Mouse (Mus musculus) urinary bladder, postnatal 36 days (tissue): ENCODE measurements at regions not wholly inside any gene's neighbourhood (a gene's known extent, or its start where the extent isn't known, plus 50 kb on each side); places are given as distances from the start of the nearest gene placed in this dataset.

ENCODE experiments used
- DNase-seq, 2 experiments: peaks; one replicate each; pipeline ENCODE4 v3.0.0; 2022; ENCODE audit warnings: low spot score in 2 of 2, mixed read lengths in 1 of 2

- peak in 1 of 2 experiments; percentile 41 for DNase-seq
Measured at GRCm38 (mm10) chr2:128431751-128432150, 159.3 kb upstream of the Spdye4c start.

- no peak for DNase-seq
Measured at GRCm38 (mm10) chr2:128432741-128433140, 158.3 kb upstream of the Spdye4c start.

GRCm38 (mm10) chr2:128433553-128434081 lies 157.4 kb upstream of the Spdye4c start:
- no peak for DNase-seq

DNA sequence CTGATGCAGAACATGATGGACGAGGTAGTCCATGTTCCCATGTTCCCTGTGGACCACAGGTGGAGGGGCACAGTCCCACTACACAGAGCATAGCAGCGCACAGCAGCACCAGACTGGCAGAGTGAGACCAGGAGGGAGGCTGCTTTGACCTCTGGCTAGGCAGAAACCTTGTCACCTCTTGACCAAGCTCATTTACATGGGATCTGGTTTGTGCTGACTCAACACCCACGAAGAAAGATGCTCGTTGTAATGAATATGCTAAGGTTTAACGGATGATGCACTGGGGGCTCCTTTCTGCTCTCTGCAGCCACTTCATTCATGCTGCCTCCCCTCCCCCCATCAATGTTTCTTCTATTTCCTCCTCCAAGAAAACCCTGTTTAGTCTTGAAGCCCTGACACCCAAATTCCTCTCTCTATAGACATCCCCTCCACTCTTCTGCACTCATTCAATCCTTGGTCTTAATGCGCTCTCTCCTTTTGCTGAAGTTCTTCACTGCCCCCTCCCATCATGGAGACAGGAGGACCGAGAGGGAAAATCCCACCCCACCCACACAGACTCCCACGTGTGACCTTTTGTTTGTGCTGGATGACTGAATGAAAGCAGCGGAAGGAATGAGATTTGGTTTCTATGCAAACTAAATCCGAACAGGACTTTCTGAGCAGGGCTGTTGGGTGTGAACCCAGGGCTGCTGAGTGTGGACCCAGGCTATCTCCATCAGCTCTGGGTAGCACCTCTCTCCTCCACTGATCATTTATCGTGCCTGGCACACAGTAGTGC lies 156.6 kb upstream of the Spdye4c start:
- no peak for DNase-seq

- no peak for DNase-seq
Measured at GRCm38 (mm10) chr2:128436378-128436777, 154.6 kb upstream of the Spdye4c start.

- no peak for DNase-seq
Measured at GRCm38 (mm10) chr2:128437698-128438097, 153.3 kb upstream of the Spdye4c start.

DNA sequence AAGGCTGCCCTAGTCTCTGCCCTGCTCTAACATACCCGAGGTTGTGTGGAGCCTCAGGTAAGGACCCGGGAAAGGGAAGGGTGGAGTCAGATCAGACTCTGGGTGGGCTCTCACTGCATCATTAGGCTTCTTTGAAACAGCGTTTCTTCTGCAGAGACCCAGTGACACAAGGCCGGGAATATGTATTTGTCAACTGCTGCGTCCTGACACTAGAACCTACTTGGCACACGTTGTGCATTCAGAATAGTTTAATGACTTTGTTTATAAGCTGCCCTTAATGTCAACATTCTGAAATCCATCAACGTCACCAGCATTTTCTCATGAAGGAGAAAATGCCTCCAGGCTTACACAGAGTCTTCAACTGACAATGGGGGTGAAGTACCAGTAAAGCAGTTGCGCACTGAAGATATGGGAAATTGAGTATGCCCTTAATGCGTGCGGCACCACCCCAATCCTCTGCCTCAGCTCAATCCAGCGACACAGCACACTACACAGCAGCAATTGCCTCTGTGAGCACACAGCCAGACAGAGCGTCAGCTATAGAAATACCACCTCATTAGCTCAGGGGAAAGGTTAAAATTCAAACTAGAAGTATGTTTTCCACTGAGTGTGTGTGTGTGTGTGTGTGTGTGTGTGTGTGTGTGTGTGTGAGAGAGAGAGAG lies 152.7 kb upstream of the Spdye4c start:
- DNase-seq, result no peak

DNA sequence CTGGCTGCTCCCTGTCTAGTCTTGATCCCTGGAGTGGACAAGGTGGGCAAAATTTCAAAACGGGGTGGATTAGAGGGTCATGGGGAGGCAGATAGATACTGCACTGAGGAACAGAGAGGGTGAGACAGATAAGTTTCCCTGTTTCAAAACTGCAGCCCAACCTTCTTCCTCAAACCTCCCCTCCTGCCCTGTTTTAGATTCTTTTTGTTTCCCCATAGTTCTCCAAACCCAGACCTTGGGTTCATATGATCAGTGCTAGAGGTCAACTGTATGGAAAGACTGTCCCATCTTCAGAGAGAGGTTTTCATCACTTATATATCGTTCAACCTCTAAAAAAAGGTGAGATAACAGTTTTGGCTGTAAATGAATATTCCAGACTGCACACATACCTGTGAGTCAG lies 152.1 kb upstream of the Spdye4c start:
- DNase-seq, result no peak

- DNase-seq, result no peak
Measured at GRCm38 (mm10) chr2:128444599-128445011, 146.4 kb upstream of the Spdye4c start.

- DNase-seq, result no peak
Measured at GRCm38 (mm10) chr2:128445443-128445842, 145.6 kb upstream of the Spdye4c start.

DNA sequence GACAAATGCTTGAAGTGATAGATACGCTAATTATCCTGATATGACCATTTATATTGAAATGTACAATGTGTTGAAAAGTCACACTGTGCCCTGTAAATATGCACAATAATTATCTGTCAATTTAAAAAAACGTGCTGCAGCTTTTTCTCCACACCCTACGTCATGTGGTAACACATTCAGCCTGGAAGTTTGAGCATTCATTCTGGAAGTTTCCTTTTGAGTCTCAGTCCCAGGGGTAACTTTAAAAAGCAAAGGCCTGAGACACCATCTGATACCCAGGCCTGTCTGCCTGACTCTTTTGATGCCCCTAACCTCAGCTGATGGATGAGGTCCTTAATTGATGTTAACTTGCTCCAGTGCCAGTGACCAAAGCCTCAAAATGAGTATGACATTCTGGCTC lies 141.7 kb upstream of the Spdye4c start:
- no peak for DNase-seq

DNA sequence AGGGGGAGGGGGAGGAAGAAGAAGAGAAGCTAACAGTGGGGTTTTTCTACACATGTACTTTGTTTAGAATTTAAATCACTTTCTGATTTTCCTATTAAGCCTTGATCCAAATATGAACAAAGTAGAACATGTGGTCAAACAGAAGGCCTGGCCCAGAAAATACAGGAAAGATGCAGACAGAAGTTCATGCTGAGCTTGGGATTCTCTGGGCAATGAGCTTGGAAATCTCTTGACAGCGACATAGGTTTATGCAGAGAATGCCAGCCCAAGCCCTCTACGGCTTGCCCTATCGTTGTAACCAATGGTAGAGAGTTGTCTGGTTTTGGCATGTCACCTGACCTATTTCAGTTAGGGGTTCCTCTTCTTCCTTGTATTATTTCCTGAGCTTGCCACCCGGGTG lies 141.0 kb upstream of the Spdye4c start:
- no peak for DNase-seq

DNA sequence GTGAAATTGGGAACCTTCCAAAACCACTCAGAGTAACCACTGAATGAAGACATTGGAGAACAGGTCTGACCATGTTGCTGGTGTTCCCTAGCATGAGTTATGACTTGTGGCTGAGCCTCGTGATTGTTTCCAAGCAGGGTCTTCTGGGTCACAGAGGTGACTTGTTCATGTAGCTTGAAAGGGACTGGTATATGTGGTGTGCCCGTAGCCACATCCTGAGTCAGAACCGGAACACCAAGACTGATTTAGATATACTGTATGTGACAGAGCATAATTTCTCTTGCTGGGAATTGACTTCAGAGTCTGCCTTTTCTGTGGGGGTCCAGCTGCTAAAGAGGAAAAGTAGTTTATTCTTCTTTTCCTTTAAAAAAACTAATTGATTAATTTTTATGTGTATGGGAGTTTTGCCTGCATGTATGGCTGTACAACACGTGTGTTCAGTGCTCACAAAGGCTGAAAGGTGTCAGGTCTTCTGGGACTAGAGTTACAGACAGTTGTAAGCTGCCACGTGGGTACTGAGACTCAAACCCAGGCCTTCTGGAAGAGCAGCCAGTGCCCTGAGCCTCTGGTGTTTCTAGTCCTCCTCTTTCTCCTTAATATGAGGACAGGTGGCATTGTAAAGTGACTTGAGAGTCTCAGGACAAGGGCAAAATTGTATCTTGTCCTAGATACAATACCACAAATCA lies 139.3 kb upstream of the Spdye4c start:
- DNase-seq, result no peak

DNA sequence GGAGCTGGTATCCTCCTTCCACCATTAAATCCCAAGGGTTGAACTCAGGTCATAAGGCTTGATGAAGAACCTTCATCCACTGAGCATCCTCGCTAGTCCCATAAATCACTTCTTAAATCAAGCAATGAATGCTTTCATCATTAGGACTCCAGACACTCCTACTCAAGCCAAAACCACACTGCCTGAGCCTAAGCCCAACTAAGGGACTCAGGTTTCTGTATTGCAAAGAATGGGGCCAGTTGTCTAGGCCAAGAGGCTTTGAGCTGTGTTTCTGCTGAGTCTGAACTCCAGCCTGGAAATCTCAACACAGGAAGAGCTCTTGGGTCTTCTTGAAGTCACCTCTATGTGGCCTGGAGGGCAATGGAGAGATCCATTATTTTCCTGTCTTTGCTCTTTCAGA lies 138.4 kb upstream of the Spdye4c start:
- DNase-seq, result no peak

GRCm38 (mm10) chr2:128454509-128454908 lies 136.5 kb upstream of the Spdye4c start:
- DNase-seq, result no peak

DNA sequence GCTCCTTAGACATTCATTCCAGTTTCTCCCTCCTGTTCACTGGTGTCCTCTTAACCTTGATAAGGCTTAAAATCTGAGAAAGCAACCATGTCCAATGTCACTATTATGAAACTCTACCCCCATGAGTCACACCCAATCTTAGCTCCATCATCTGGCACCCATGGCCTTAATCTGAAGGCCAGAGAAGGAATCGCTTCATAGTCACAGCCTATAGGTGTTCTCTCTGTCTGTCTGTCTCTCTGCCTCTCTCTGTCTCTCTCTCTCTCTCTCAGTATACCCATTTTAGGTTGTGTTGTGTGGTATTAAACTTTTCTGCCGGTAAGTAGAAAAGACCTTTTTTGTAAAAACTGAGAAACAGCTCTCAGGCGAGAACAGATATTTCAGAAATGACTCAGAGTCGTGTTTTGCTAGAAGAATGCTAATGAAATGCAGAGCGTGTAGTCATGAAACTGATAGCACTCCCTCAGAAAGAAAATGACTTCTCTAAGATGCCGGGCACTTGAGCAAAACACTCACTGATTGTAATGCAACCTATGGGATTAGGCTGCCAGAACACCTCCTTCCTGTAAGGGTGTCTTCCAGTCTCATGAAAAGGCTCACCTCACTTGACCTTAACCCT lies 133.3 kb upstream of the Spdye4c start:
- no peak for DNase-seq

GRCm38 (mm10) chr2:128465214-128465984 lies 125.6 kb upstream of the Spdye4c start:
- DNase-seq, result no peak

GRCm38 (mm10) chr2:128467490-128468245 lies 123.3 kb upstream of the Spdye4c start:
- no peak for DNase-seq

GRCm38 (mm10) chr2:128468323-128468722 lies 122.7 kb upstream of the Spdye4c start:
- no peak for DNase-seq

DNA sequence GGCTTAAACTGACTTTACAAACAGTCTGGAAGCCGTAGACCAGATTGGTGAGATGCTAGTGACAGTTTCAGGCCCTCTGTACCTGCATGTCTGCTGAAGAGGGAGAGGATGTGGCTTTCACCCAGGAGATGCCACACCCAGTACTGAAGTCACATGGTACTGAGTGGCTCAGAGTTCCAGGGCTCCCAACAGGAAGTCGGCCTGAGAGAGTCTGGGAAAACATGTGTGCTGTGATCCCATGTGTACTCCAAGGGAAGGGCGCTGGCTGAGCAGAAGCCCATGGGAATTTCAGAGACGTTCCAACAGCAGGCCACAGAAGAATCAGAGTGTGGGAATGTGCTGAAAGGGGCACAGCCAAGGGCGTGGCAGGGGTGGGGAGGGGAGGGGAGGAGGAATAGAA lies 120.7 kb upstream of the Spdye4c start:
- no peak for DNase-seq
